Mouse (Mus musculus) urinary bladder, postnatal 36 days (tissue): ENCODE measurements at regions not wholly inside any gene's neighbourhood (a gene's known extent, or its start where the extent isn't known, plus 50 kb on each side); places are given as distances from the start of the nearest gene placed in this dataset.

Experiments used
- DNase-seq, 2 experiments: peaks; one replicate each; pipeline ENCODE4 v3.0.0; 2022; ENCODE audit warnings: low spot score in 2 of 2, mixed read lengths in 1 of 2

GRCm38 (mm10) chr1:94221006-94221405 is 168.7 kb upstream of the Pdcd1 start:
- no peak for DNase-seq

DNA sequence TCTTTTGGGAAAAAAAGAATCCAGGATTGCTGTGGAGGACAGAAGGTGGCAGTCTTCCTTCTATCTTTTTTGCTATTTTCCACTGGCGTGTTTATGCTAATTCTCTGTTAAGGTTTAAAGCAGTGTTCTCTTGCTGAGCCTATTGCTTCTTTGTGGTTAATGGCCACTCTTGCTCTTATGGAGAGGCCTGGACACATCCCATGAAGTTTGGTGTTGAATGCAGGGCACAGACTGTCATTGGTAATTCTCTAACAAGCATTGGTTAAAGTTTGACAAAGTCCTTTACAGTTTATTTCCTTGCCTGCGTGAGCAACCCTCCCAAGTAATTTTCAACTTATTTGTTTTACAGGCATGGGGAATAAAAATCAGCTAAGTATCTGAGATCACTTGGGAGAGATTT is 165.1 kb upstream of the Pdcd1 start:
- DNase-seq = no peak

DNA sequence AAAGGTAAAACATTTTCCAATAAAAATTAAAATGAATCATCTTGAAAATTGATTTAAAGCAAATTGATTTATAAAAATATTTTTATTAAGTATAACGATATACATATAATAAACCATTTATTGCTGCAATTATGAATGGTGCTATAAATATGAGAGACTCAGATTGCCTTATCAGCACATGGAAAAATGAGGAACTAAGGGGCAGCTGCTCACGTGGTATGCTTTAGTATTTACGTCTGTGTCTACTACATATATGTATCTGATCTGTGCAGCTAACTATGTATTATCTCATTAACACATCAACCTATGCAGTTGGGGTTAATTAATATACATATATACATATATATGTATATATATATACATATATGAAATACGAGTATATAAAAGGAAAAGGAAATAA is 156.6 kb upstream of the Pdcd1 start:
- no peak for DNase-seq

GRCm38 (mm10) chr1:94207859-94208258 is 155.5 kb upstream of the Pdcd1 start:
- DNase-seq = no peak

GRCm38 (mm10) chr1:94203281-94203680 is 150.9 kb upstream of the Pdcd1 start:
- no peak for DNase-seq

GRCm38 (mm10) chr1:94183876-94184275 is 131.5 kb upstream of the Pdcd1 start:
- no peak for DNase-seq

DNA sequence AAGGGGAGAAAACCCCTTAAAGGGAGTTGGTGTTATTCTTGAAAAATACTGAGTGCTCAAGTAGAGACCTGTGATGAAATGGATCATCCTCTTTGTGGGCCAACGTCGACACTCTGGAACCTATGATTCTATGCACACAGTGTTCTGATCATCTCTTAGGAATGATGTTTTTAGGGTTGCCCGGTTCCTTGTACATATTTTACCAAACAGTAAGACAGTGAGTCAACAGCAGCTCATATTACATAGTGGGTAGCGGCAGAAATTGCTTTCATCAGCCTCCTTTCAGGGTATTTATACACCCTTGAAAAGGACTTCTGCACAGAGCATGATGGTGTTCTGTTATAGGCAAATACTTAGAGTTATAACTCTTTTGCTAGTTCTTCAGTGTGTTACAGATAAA is 97.6 kb upstream of the Pdcd1 start:
- DNase-seq = no peak

GRCm38 (mm10) chr1:94147015-94147414 is 94.7 kb upstream of the Pdcd1 start:
- no peak for DNase-seq

DNA sequence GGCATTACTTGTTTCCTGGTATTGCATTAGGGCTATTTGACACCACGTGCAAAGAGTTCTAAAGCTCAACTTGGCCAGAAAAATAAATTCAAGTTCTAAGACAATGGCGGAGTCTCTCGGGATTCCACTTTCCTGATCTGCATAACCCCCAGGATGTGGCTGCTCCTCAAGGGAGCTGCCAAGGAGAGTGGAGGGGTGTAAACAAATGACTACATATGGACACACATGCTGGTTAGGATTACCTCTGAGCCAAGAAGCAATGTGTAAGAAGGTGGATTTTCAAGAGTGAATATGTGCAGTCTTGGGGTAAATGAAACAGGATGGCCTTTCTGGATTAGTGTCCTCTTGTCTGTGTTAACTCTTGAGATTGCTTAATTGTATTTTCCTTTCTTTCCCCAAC is 88.2 kb upstream of the Pdcd1 start:
- DNase-seq = no peak

DNA sequence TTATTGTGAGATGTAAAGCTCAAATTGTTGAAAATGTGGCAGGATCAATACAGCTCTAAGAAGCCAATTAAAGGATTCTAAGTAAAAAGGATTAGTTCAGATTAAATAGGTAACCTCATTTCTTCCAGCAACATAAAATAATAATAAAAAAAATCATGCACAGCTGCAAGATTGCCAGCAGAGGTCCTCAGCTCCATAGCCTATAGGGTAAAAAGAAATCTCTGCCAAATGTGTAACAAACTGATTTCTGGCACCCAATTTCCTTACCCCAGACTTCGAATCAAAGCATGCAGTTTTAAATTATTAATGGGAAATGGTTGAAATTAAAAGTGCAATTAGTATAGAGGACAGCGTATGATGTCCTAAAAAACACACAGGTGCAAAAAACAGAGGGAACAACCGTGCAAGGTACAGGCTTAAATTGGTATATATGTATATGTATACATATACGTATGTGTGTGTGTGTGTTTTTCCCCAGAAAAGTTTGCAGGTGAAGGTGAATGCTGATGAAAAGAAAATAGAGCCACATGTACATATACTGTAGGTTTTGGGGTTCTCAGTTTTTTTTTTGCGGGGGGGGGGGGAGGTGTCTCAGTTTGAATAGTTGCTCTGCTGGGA is 87.2 kb upstream of the Pdcd1 start:
- no peak for DNase-seq

DNA sequence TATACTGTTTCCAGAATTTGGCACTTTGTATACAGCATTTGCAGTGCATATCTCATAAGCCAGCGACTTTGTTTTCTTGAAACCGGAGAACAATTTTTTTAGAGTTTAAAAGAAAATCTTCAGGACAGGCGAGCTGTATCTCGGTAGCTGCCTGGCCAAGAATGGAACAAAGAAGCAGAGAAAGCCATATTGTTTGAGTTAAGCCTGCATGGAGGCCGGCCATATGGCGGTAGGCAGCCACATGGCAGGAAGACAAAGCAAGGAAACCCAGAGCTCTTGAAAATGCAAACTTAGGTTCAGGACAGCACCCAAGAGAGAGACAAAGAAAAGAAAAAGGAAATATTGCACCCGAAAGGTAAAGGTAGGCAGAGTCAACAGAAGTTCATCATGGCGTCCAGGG is 84.4 kb upstream of the Pdcd1 start:
- no peak for DNase-seq
